Mouse (Mus musculus) MEL (cell line): ENCODE measurements around the gene Mrpl51.

Experiments used
- E2F4 ChIP-seq: IDR thresholded peaks from 2 replicates; pipeline ENCODE4 v1.6.1; 2011; ENCODE audit warnings: low read depth, low read length, improper control_type of control experiment, borderline replicate concordance
- ELF1 ChIP-seq: IDR thresholded peaks from 2 replicates; pipeline ENCODE4 v1.6.1; 2014; ENCODE audit warnings: low read depth, mild to moderate bottlenecking, inconsistent platforms, low read length, improper control_type of control experiment, moderate library complexity
- GATA1 ChIP-seq: IDR thresholded peaks from 2 replicates; pipeline ENCODE4 v1.6.1; 2011; ENCODE audit warnings: low read depth, low read length, improper control_type of control experiment
- HCFC1 ChIP-seq: IDR thresholded peaks from 2 replicates; pipeline ENCODE4 v1.6.1; 2012; ENCODE audit warnings: low read depth, mild to moderate bottlenecking, inconsistent platforms, low read length, improper control_type of control experiment, moderate library complexity
- SIN3A ChIP-seq: IDR thresholded peaks from 2 replicates; pipeline ENCODE4 v1.6.1; 2012; ENCODE audit warnings: low read length, improper control_type of control experiment, inconsistent platforms

DNA sequence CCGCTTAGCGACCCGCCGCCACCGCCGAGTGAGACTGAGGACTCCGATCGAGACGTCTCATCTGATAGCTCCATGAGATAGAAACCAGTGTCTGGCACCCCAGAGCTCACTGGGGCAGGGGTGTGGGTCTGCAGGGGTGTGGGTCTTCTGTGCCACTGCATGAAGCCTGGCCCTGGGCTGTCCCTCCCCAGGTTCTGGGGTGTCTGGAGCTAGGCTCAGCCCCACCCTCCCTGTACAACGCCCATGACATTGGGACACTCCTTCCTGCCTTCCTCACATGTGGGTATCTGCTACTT, 31.1 kb upstream of the Mrpl51 start:
- TF ChIP-seq GATA1 (no peak), E2F4 (no peak), HCFC1 (no peak), SIN3A (no peak), ELF1 (no peak)
